Comparison of ENCODE assay signal across 25 mouse cellular contexts in genomic region chr7:63868356-63868918, GRCm38 (mm10). TPM values are rescaled to one million over a fixed set of nuclear protein-coding genes. Genes with fewer than 3 reads are reported as not detected.
"Had no signal": no experiment of that assay in that cellular context is flagged by ENCODE, and none has a peak within 500 bp of the region (broad histone marks: within the 10 kb centered on the region; RNA-seq: fewer than 3 reads in every experiment).

No protein-coding gene starts in this region.

- H3K4me2 ChIP-seq: lung, embryonic 14.5 days; midbrain, embryonic 12.5 days; neural tube, embryonic 12.5 days had no signal

- DNase-seq: lung, adult 18-20 months; lung, embryonic 14.5 days; lung, postnatal 10 days; lung, postnatal 4 days; midbrain, embryonic 14.5 days; right cerebral cortex, adult 18-20 months; right cerebral cortex, postnatal 25 days; right cerebral cortex, postnatal 4 days; spleen, adult 18-20 months; thymus, adult 2 months; thymus, postnatal 25 days; thymus, postnatal 4 days had no signal

- ATAC-seq: midbrain, embryonic 16.5 days had no signal

- H3K9ac ChIP-seq: liver, embryonic 14.5 days; lung, embryonic 14.5 days; midbrain, embryonic 12.5 days; neural tube, embryonic 12.5 days had no signal

- H3K4me3 ChIP-seq: midbrain, embryonic 10.5 days; midbrain, embryonic 12.5 days; neural tube, embryonic 12.5 days had no signal

- H3K36me3 ChIP-seq: midbrain, embryonic 10.5 days; midbrain, embryonic 12.5 days; neural tube, embryonic 12.5 days had no signal

- H3K4me1 ChIP-seq: midbrain, embryonic 10.5 days; midbrain, embryonic 12.5 days; neural tube, embryonic 12.5 days had no signal

- H3K27me3 ChIP-seq: midbrain, embryonic 12.5 days; neural tube, embryonic 12.5 days had no signal

- H3K9me3 ChIP-seq: midbrain, embryonic 10.5 days; midbrain, embryonic 12.5 days; neural tube, embryonic 12.5 days had no signal

- H3K27ac ChIP-seq: liver, embryonic 14.5 days; midbrain, embryonic 10.5 days; midbrain, embryonic 12.5 days; neural tube, embryonic 12.5 days had no signal

RNA-seq across cellular contexts. Expression of gene E030018B13Rik, which starts 48.2 kb away (rescaled TPM):
- total RNA-seq: megakaryocyte, adult 5-6 weeks; megakaryocyte-erythroid progenitor cell, adult 5-6 weeks; neutrophil, adult 5-6 weeks had no signal
- polyA plus RNA-seq: liver, embryonic 14.5 days; liver, embryonic 16.5 days; lung, embryonic 16.5 days; midbrain, embryonic 10.5 days; midbrain, embryonic 12.5 days; midbrain, embryonic 14.5 days; midbrain, embryonic 16.5 days; small intestine, adult 2 months; stomach, embryonic 16.5 days; thymus, adult 2 months; urinary bladder, adult 2 months had no signal
